Mouse (Mus musculus) lung, postnatal 0 days (tissue): ENCODE results near the gene Tmem251. TPM values are rescaled to one million over a fixed set of nuclear protein-coding genes. Genes with fewer than 3 reads are reported as not detected.

Experiments used
- ATAC-seq: fragments of 200-750 bp; cut with Nextera tagmentation; 2 replicates; pipeline ENCODE4 v1.8.0; 2017; ENCODE audit warnings: moderate library complexity
- DNase-seq: peaks from one replicate; pipeline ENCODE4 v3.0.0-alpha.2; 2016; ENCODE audit warnings: low spot score
- H3K27ac ChIP-seq: fragments of 300-500 bp; sonication (generic); 2 replicates; pipeline ENCODE4 v1.5.1; 2014; ENCODE audit warnings: antibody characterized with exemption, mild to moderate bottlenecking, low read length, mixed read lengths
- H3K27me3 ChIP-seq: fragments of 300-500 bp; sonication (generic); replicated peaks from 2 replicates; pipeline ENCODE4 v1.6.1; 2014; ENCODE audit warnings: low read length, mixed read lengths; ENCODE audit not compliant: insufficient read depth
- H3K36me3 ChIP-seq: fragments of 300-500 bp; sonication (generic); 2 replicates; pipeline ENCODE4 v1.6.1; 2014; ENCODE audit warnings: low read length, mixed read lengths; ENCODE audit not compliant: insufficient read depth
- H3K4me1 ChIP-seq: fragments of 300-500 bp; sonication (generic); 2 replicates; pipeline ENCODE4 v1.6.1; 2014; ENCODE audit warnings: antibody characterized with exemption, low read depth, low read length, mixed read lengths; ENCODE audit not compliant: insufficient read depth
- H3K4me2 ChIP-seq: fragments of 300-500 bp; sonication (generic); replicated peaks from 2 replicates; pipeline ENCODE4 v1.6.1; 2014; ENCODE audit warnings: low read depth, mild to moderate bottlenecking, low read length, moderate library complexity, mixed read lengths
- H3K4me3 ChIP-seq: fragments of 300-500 bp; sonication (generic); 2 replicates; pipeline ENCODE4 v1.5.1; 2014; ENCODE audit warnings: low read depth, low read length
- H3K9ac ChIP-seq: fragments of 300-500 bp; sonication (generic); replicated peaks from 2 replicates; pipeline ENCODE4 v1.6.1; 2014; ENCODE audit warnings: low read depth, mild to moderate bottlenecking
- H3K9me3 ChIP-seq: fragments of 300-500 bp; sonication (generic); 2 replicates; pipeline ENCODE4 v1.6.1; 2016; ENCODE audit warnings: low read length, mixed read lengths
- CTCF ChIP-seq: IDR thresholded peaks from 2 replicates; pipeline ENCODE4 v1.5.1; 2016; ENCODE audit warnings: antibody characterized with exemption, mild to moderate bottlenecking
- EP300 ChIP-seq: IDR thresholded peaks from 2 replicates; pipeline ENCODE4 v1.6.1; 2016; ENCODE audit warnings: antibody characterized with exemption, mild to moderate bottlenecking, control low read depth
- WGBS: fragments of 180-500 bp; shearing (Covaris S2); extraction: QIAGEN DNeasy Blood & Tissue Kit; methylation state at CpG from one replicate; pipeline ENCODE4 v1.1.7; 2014; 5-methylcytosine and 5-hydroxymethylcytosine counted together
- polyA plus RNA-seq: library from polyadenylated mRNA; unstranded; fragments of >200 nt; fragmentation: Nextera tagmentation; extraction: Ambion mirVana; gene quantifications from 2 replicates; pipeline ENCODE4 v1.2.1, GENCODE M21; 2015

Tmem251 gene
- polyA plus RNA-seq, 1 experiment from 2014 or later = 12.5 TPM

GRCm38 (mm10) chr12:102758403-102758756 is 14.8 kb downstream of the Tmem251 start, which contains the start of gene Gm20604:
Gm20604 (minus strand) TSS chr12:102758672.
- Histone ChIP-seq H3K4me3 (peak within 1 kb of the TSS; percentile 86), H3K9ac (peak within 1 kb of the TSS; percentile 76), H3K4me1 (peaks cover 13% of the 10 kb centered on the region; the same call in 1 of the 2 replicates), H3K9me3 (no peaks in the 10 kb centered on the region), H3K27ac (peak within 1 kb of the TSS; percentile 87), H3K36me3 (no peaks in the 10 kb centered on the region), H3K27me3 (no peaks in the 10 kb centered on the region), H3K4me2 (peak within 1 kb of the TSS; percentile 86)
- DNase-seq (no peak), ATAC-seq (no peak)
- under 1% methylated on average over 10 of the region's 10 CpGs for WGBS
- TF ChIP-seq EP300 (no peak), CTCF (no peak)

- Histone ChIP-seq H3K9ac (peak overlapping the region; percentile 76), H3K4me1 (peaks cover 13% of the 10 kb centered on the region; the same call in 1 of the 2 replicates), H3K4me2 (peak overlapping the region; percentile 86), H3K27me3 (no peaks in the 10 kb centered on the region), H3K36me3 (peaks cover 2% of the 10 kb centered on the region; the same call in 1 of the 2 replicates), H3K27ac (peak overlapping the region; percentile 87; the same call in 1 of the 2 replicates), H3K4me3 (peak overlapping the region; percentile 86), H3K9me3 (no peaks in the 10 kb centered on the region)
- under 1% methylated on average over 5 of the region's 5 CpGs for WGBS
- TF ChIP-seq EP300 (no peak), CTCF (no peak)
- peak; percentile 14 for DNase-seq
- ATAC-seq = no peak
These were observed 15.4 kb downstream of the Tmem251 start for GRCm38 (mm10) chr12:102758936-102759335.

- Histone ChIP-seq H3K4me2 (no peak overlapping the region), H3K9me3 (no peaks in the 10 kb centered on the region), H3K4me3 (no peak overlapping the region), H3K27me3 (no peaks in the 10 kb centered on the region), H3K9ac (no peak overlapping the region), H3K27ac (no peak overlapping the region), H3K36me3 (peaks cover 16% of the 10 kb centered on the region), H3K4me1 (peaks cover 9% of the 10 kb centered on the region; the same call in 1 of the 2 replicates)
- DNase-seq (no peak), ATAC-seq (no peak)
- 76% methylated on average over 3 of the region's 3 CpGs for WGBS
- TF ChIP-seq EP300 (no peak), CTCF (no peak)
These were observed 18.1 kb downstream of the Tmem251 start for GRCm38 (mm10) chr12:102761668-102762067.

- Histone ChIP-seq H3K36me3 (peaks cover 33% of the 10 kb centered on the region), H3K27ac (no peak overlapping the region), H3K4me1 (peaks cover 6% of the 10 kb centered on the region; the same call in 1 of the 2 replicates), H3K4me3 (no peak overlapping the region), H3K27me3 (no peaks in the 10 kb centered on the region), H3K4me2 (no peak overlapping the region), H3K9me3 (no peaks in the 10 kb centered on the region), H3K9ac (no peak overlapping the region)
- DNase-seq = no peak
- no peak for ATAC-seq
- TF ChIP-seq EP300 (no peak), CTCF (no peak)
These were observed 20.1 kb downstream of the Tmem251 start for GRCm38 (mm10) chr12:102763696-102764095.

- Histone ChIP-seq H3K27me3 (no peaks in the 10 kb centered on the region), H3K4me2 (no peak overlapping the region), H3K4me3 (no peak overlapping the region), H3K9ac (no peak overlapping the region), H3K36me3 (peaks cover 50% of the 10 kb centered on the region), H3K27ac (no peak overlapping the region), H3K9me3 (no peaks in the 10 kb centered on the region), H3K4me1 (no peaks in the 10 kb centered on the region)
- TF ChIP-seq CTCF = peak; percentile 45
- no peak for TF ChIP-seq EP300
- DNase-seq = no peak
- WGBS = 87% methylated on average over 4 of the region's 4 CpGs
- no peak for ATAC-seq
These were observed 25.4 kb downstream of the Tmem251 start for GRCm38 (mm10) chr12:102769000-102769399.

- no peak for DNase-seq
- no peak overlapping the region for H3K9ac ChIP-seq
- H3K4me2 ChIP-seq = no peak overlapping the region
- no peaks in the 10 kb centered on the region for H3K9me3 ChIP-seq
- TF ChIP-seq EP300 = no peak
- TF ChIP-seq CTCF = no peak
- 92% methylated on average over 8 of the region's 8 CpGs for WGBS
- H3K4me1 ChIP-seq = no peaks in the 10 kb centered on the region
- no peaks in the 10 kb centered on the region for H3K27me3 ChIP-seq
- no peak overlapping the region for H3K27ac ChIP-seq
- H3K36me3 ChIP-seq = peaks cover 52% of the 10 kb centered on the region
- no peak for ATAC-seq
- no peak overlapping the region for H3K4me3 ChIP-seq
These were observed 28.0 kb downstream of the Tmem251 start for GRCm38 (mm10) chr12:102771601-102772000.

- no peak overlapping the region for H3K9ac ChIP-seq
- H3K4me3 ChIP-seq = no peak overlapping the region
- H3K27me3 ChIP-seq = no peaks in the 10 kb centered on the region
- DNase-seq (no peak), ATAC-seq (no peak)
- no peak overlapping the region for H3K4me2 ChIP-seq
- no peaks in the 10 kb centered on the region for H3K4me1 ChIP-seq
- peaks cover 52% of the 10 kb centered on the region for H3K36me3 ChIP-seq
- no peaks in the 10 kb centered on the region for H3K9me3 ChIP-seq
- TF ChIP-seq EP300 = no peak
- no peak for TF ChIP-seq CTCF
- H3K27ac ChIP-seq = no peak overlapping the region
- WGBS = 91% methylated on average over 5 of the region's 5 CpGs
These were observed 29.1 kb downstream of the Tmem251 start for GRCm38 (mm10) chr12:102772676-102773075.
